Mouse (Mus musculus): Measurements from ENCODE around the gene Asb7. TPM values are rescaled to one million over a fixed set of nuclear protein-coding genes. Genes with fewer than 3 reads are reported as not detected.

Gene Asb7
- 1.7 TPM for polyA plus RNA-seq (2015; fragmentation: Illumina TruSeq; extraction: RNeasy Lipid Tissue Mini Kit (QIAGEN cat#74804); ENCODE audit: insufficient read depth, low read depth, low replicate concordance)

GRCm38 (mm10) chr7:66689294-66689619 lies at the start of gene Asb7:
Gene Asb7, minus strand, starts transcription at chr7:66689596.

GRCm38 (mm10) chr7:66689620-66690360 lies 394 bp upstream of the Asb7 start, which contains the start of gene Lins1:
Gene Lins1, plus strand, starts transcription at chr7:66689889.

Other genes with a start within 250 kb of the Asb7 start
- gene Lins1, start 293 bp upstream of the Asb7 start, polyA plus RNA-seq (2015; fragmentation: Illumina TruSeq; extraction: RNeasy Lipid Tissue Mini Kit (QIAGEN cat#74804); ENCODE audit: insufficient read depth, low read depth, low replicate concordance), result 4.1 TPM
- gene Cers3, start 53.9 kb upstream of the Asb7 start, polyA plus RNA-seq (2015; fragmentation: Illumina TruSeq; extraction: RNeasy Lipid Tissue Mini Kit (QIAGEN cat#74804); ENCODE audit: insufficient read depth, low read depth, low replicate concordance), result not detected
- 0.20 TPM for gene Adamts17, start 150.1 kb upstream of the Asb7 start, polyA plus RNA-seq (2015; fragmentation: Illumina TruSeq; extraction: RNeasy Lipid Tissue Mini Kit (QIAGEN cat#74804); ENCODE audit: insufficient read depth, low read depth, low replicate concordance)

All from pancreas, adult 10 weeks (tissue).